Mouse (Mus musculus): ENCODE measurements around the gene Eya2. TPM values are rescaled to one million over a fixed set of nuclear protein-coding genes. Genes with fewer than 3 reads are reported as not detected.
"Not testable (repeated sequence)": the region's sequence is repeated elsewhere in the genome, so short reads cannot be mapped to it uniquely, and the experiment has no call there.

The Eya2 gene
- total RNA-seq (2015), result 1.7 TPM in 2 replicates
- 0.33 and 1.8 TPM in 2 replicates for total RNA-seq (2017)

DNA sequence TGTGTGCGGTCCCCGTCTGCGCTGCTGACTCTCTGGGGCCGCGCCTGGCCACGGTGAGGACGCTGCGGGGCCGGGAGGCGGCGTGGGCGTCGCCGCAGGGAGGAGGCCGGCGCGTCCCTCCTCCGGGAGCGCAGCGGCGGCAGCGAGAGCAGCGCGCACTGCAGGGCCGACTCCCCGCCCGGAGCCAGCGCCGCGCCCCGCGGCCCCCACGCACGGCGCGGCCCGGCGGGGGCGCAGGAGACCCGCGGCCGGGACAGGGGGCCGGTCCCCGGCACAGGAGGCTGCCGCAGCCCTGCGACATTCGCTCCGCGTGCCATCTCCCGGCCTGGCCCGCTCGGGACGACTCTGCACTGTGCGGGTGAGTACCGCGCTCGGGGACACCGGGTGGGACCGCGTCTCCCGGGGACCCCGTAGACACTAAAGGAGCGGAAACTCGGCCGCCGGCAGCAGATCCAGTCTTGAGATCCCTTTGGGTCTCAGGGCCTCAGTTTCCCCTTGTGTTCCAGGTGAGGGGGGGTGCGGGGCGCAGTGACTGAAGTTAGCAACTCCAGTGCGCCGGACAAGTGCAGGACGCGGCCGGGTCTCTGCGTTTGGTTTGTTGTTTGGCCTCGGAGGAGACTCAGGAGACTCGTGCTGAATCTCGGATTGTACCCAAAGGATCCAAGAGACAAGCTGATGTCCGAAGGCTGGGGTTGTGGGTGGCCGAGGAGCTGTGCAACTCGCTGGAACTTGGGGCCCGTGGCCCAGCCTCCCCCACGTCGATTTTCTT, at the start of gene Eya2:
TSS of gene Eya2 (plus strand) at position 126 of the 769 bp plus-strand sequence.
- ATAC-seq (replicated peaks; ENCODE audit: poor library complexity), result no peak

DNA sequence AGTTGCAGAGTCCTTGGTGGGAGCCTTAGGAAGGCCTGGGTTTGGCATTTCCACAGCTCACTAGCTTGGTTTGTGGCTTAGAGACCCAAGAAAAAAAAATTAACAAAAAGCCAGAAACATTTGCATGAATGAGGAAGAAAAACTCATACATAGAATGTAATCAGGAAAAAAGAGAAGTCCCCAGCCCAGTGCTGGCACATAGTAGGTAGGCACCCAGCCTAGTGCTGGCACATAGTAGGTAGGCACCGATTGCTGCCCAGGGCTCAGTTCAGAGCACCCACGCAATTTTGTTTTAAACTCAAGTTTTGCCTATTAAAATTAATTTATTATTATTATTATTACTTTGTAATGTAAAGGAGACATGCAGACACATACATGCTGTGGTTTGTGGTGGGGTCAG, 49.1 kb upstream of the Eya2 start:
- ATAC-seq (replicated peaks; ENCODE audit: poor library complexity), result no peak

DNA sequence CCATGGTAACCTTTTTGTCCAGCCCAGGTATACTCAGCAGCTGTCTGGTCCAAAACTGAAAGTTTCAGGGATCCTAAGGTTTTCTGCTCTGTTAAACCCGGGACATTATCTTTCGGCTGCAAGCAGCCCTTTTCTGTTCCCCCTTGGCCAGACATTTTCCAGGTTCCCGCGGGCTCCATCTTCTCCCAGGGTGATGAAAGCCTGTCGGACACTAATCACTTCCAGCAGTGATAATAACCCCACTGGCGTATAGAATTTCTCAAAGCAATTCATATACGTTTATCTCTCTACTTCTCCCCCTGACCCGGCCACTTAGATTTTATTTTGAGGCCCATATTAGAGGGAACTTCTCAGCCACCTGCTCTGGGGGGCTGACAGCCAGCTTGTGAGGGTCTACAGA, 48.5 kb upstream of the Eya2 start:
- ATAC-seq (replicated peaks; ENCODE audit: poor library complexity), result no peak

DNA sequence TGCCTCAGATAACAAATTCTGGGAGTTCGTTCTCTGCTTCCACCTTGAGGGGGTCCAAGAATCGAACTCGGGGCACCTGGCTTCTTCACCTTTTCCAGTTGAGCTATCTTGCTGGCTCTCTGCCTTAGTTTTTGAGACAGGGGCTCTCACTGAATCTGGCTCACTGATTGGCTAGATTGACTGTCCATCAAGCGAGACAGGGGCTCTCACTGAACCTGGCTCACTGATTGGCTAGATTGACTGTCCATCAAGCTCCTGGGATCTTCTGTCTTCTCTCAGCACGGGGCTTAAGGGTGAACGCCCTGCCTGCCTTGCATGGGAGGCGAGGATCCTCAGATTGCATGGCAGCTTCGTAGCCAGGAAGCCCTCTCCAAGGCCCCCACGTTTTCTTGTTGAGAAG, 47.4 kb upstream of the Eya2 start:
- no peak for ATAC-seq (replicated peaks; ENCODE audit: poor library complexity)

DNA sequence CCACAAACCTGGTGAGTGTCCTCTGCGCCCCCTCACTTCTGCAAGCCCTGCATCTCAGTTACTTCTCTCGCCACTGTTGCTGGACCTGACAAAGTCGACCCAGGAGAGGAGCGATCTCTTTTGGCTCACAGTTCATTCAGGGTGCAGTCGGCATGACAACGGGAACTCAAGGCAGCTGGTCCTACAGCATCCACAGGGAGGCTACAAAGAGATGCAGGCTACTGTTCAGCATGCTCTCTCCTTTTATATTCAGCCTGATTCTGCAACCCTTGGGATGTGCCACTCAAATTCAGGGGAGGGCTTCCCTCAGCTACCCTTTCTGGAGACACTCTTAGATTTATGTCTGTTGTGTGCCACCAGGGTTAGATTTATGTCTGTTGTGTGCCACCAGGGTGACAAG, 46.2 kb upstream of the Eya2 start:
- ATAC-seq (replicated peaks; ENCODE audit: poor library complexity), result no peak

DNA sequence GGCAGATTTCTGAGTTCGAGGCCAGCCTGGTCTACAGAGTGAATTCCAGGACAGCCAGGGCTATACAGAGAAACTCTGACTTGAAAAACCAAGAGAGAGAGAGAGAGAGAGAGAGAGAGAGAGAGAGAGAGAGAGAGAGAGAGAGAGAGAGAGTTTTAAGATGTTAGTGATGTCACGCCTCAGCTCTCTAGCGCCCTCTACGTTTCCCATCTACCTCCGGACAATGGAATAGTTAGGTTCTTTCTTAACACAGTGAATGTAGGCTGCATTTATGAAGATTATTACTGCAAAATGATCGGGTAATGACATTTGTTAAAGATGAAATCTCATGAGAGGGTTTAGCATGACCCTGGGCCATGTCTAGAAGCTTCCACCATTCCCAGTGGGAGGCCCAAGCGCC, 44.4 kb upstream of the Eya2 start:
- ATAC-seq (replicated peaks; ENCODE audit: poor library complexity), result not testable (repeated sequence)

DNA sequence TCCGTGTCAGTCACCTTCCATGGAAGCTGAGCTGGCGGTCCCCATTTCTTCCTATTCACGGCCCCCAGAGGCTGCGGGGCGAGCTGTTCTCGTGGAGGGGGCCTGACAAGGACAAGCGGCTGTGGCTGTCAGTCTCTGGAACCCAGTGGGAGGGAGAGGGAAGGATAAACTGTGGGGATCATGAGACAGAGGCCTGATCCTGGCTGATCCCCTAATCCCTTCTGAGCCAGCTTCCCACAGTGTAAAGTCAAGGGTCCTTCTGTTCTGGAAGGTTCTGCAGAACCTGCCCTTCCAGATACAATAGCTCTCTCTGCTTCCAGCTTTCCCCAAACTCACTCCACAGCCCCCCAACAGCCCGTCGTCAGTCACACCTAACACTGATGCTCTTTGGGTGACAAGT, 40.8 kb upstream of the Eya2 start:
- no peak for ATAC-seq (replicated peaks; ENCODE audit: poor library complexity)

DNA sequence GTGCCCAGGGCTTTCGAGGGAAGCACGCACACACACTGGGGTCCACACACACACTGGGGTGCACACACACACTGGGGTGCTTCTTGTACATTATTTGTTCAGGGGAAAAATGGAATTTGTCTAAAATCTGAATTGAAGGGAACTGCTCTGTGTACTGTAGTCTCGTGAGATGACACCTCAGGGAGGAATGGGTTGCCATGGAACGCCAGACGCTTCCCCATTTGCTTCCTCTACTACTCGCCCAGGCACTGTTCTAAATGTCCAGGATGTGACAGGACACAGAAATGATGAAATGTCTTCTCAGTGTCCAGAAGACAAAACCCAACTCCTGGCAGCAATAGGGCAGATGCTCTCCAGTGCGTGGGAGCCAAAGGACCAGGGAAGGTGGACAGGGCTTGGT, 37.6 kb upstream of the Eya2 start:
- no peak for ATAC-seq (replicated peaks; ENCODE audit: poor library complexity)

DNA sequence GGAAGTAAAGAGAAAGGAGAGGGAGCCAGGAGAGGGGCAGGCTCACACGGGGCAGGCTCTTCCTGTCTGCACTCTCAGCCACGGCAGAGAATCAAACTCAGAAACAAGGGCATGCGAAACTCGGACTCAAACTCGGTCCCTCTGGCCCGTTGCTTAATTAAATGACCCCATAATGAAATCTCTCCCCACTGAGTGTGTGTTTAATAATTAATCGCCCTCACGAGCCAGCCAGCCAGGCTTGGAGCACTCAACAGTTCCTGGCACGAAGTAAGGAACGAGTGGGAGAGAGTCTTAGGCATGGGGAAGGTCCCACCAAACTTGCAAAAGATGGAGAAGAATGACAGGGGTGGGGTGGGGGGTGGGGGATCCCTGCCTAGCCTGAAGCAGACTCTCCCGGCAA, 35.9 kb upstream of the Eya2 start:
- no peak for ATAC-seq (replicated peaks; ENCODE audit: poor library complexity)

DNA sequence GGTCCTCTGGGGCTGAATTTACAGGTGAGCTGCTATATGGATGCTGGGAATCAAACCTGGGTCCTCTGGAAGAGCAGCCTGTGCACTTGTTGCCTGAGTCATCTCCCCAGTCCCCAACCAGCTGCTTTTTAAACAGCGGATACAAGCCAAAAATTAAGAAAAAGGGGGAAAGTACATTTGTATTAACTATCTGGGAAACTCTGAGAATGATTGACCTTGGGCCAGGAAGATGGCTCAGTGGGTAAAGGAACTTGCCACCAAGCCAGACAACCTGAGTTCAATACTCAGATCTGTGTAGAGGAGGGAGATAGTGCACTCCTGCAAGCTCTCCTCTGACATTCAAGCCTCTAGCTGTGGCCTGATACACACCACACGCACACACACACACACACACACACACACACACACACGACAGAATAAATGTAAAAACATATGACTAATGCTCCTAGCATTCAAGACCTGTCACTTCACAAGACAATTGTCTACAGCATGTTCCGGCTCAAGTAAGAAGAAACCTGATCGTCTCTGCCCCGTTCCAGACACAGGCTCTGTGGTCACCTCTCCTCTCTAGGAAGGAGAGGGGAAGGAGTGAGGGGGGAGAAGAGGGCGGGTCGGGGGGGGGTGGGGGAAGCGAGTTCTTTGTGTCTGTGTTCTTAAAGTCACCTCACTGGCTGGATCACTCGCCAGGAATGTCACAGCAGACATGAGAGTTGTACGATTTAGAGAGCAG, 35.2 kb upstream of the Eya2 start:
- no peak for ATAC-seq (replicated peaks; ENCODE audit: poor library complexity)

DNA sequence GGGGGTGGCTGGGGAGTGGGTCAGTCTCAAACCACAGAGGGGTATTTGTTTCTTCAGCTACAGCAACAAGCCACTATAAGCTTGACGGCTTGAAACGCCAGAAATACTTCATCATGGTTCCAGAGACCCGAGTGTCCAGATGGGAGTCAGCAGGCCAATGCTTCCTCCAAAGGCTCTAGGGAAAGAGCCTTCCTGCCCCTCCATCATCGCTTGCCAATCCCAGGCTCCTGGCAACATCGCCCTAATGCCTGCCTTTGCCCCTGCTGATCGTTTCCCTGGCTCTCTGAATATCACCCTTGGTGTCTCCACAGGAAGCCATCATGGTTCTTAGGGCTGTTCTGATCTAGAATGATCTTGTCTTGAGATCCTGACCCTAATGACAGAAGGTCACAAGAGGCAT, 33.0 kb upstream of the Eya2 start:
- ATAC-seq (replicated peaks; ENCODE audit: poor library complexity), result no peak

DNA sequence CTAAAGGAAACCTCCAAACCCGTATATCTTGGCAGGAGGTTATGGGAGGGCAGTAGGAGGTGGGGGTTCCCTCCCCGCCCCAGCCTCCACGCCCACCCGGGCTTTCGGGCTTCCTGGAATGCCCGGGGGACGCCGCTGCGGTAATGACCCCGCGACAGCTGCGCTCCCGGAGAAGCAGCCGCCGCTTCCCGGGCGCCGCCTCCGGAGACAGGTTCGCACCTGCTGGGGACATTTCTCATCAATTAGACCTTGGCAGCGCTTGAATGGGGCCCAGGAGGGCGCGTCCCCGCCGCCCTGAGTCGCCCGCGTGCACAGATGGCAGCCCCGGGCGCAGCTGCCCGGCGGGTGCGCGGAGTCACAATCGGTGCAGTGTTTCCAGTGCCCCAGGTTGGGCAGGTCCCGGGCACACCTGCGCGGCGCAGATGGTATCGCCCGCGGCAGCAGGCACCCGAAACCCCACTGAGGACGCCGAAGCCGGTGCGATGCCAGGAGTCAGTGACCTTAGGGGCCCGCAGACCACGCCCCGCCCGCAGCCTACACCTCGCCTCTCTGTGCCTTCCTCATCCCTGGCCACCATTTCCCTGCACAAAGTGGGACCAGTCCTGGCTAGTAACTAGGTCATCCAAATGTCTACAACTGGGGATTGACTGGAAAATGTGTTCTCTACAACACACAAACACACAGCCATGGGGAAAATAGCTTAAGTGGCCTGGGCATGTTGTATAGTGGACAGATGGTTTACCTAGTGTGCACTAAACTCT, 31.4 kb upstream of the Eya2 start:
- 0 out of 2 replicates have a peak, but pooled peaks have one; percentile 23 for ATAC-seq (replicated peaks; ENCODE audit: poor library complexity)

DNA sequence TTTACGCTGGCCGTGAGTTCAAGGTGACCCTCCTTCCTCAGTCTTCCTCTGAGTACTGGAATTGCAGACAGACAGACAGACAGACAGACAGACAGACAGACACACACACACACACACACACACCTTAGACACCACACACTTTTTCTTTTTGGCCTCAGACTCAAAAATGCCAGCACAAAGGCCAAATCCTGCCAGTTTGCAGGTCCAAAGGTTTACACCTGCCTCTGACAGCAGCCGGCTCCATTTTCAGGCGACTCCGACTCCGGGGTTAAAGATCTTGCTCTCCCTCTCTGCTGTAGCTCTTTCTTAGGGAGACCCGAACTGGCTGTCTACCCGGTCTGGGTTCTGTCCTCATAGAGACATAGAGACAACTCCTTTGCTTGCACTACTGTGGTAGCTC, 30.7 kb upstream of the Eya2 start:
- ATAC-seq (replicated peaks; ENCODE audit: poor library complexity), result no peak

DNA sequence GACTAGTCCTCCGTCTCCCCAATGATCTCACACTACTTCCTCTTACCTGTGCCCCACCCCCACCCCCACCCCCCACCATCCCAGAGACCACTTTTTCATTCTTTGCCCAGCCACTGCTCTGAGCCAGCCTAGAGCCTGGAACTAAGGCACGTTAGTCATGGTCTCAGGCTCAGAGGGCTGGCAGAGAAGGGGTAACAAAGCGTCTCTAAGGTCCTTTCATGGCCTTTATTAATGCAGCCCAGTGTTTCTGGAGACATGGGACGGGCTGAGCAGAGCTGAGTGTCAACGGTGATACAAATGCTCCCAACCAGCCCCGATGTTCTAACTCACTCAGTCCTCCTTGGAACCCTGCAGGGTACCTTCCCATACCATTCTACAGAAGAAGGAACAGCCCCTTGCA, 30.2 kb upstream of the Eya2 start:
- ATAC-seq (replicated peaks; ENCODE audit: poor library complexity), result no peak

DNA sequence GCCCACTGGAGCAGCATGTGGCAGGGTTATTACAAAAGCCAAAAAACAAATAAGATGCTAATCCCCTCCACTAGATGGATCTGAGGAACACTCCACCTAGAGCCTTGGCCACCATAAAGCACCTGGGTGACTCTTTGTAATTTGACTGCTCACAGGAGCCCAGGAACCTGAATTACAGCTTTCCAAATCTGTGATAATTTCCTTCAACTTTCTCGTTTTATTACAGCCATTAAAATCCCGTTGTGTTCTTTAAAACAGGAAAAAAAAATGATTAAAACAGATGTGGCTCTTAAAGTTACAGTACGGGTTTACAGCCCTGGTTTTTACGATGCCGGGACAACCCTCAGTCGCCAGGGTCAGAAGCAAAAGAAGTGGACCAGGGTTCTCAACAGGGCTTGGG, 27.9 kb upstream of the Eya2 start:
- ATAC-seq (replicated peaks; ENCODE audit: poor library complexity), result no peak

DNA sequence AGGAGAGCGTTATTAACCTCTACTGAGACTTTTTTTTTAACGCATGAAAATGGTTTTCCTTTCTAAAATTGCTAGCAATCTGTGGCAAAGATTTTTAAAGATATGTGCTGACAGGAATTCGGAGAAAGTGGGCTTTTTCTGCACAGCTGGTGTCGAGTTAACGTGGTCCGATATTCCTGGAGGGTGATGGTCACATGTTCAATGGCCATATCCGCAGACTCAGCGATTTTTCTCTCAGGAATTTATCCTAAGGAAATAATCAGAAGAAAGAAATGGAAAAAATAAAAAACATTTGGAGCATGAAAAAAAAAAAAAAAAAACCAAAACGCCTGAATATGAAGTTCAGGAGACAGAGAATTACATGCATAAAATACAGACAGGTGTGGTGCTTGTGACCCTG, 27.0 kb upstream of the Eya2 start:
- no peak for ATAC-seq (replicated peaks; ENCODE audit: poor library complexity)

DNA sequence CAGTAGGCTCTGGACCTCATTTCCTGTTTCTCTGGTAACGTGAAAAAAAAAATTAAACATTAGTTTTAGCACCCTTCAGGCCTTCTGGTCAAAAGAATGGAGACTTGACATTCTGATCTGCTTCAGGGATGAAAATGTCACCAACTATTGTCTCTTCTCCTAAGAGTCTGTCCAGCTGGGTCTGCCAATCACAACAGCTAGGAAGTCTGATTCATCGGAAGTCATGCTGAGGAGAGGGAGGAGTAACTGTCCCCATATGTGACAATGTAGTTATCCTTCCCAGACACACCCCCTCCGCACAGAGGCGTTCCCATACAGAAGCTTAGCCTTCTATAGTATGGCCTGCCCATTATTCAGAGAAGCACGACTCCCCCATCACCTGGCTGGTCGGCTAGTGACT, 25.9 kb upstream of the Eya2 start:
- ATAC-seq (replicated peaks; ENCODE audit: poor library complexity), result no peak

DNA sequence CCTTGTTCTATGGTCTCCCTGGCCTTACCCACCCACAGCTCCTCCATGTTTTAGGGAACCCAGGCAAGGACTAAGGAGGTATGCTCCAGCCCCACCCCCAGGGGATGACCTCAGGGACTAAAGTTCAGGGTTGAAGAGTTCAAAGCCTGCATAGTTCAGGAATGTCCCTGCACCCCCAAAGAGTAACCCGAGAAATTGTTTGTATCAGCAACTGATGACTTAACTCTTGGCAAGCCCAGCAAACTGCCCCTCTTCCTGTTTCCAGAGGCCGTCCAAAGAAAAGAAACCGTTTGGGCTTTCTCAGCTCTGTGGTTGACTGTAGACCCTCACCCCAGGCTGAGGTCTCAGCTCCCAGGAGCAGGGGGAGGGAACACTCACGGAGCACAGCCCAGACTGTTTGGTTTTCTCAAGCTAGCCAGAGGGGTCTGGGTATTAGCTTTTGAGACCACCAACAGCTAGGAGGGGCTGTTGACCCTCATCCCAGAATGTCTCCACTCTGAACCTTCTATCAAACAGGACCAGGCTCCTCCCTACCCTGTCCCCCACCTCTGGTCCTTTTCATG, 23.5 kb upstream of the Eya2 start:
- ATAC-seq (replicated peaks; ENCODE audit: poor library complexity), result no peak

DNA sequence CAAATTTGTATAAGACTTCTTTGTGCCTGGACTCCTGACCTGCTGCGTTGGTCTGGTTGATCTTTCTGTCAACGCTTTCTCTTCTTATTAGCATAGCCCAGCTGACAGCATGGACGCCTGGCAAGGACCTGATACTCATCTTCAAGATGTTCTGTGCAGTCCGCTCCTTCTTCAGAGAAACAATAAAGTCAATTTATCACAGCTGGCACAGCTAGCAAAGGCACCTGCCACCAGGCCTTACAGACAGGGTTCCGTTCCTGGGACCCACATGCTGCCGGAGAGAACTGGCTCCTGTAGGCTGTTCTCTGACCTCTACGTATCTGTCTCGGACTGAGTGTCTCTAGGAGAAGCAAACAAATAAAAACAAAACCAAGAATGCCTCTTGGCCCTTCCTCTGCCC, 11.8 kb upstream of the Eya2 start:
- ATAC-seq (replicated peaks; ENCODE audit: poor library complexity), result no peak

DNA sequence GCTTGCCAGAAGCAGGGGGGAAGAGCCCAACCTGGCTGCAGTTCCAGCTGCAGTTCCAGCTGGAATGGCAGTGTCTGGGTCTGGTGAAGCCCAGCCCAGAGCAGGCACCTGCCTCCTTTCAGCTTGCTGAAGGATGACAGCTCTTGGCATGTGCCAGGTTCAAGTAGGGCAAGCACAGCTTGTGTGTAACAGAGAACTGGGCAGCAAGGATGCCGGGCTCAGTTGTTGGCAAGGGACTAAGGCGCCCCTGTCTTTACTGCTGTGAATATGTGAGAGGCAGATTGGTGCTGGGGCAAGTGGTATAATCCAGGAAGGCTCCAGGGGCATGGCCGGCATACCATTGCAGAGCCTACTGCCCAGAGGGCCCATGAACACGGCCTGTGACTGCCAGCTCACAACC, 11.3 kb upstream of the Eya2 start:
- ATAC-seq (replicated peaks; ENCODE audit: poor library complexity), result no peak

DNA sequence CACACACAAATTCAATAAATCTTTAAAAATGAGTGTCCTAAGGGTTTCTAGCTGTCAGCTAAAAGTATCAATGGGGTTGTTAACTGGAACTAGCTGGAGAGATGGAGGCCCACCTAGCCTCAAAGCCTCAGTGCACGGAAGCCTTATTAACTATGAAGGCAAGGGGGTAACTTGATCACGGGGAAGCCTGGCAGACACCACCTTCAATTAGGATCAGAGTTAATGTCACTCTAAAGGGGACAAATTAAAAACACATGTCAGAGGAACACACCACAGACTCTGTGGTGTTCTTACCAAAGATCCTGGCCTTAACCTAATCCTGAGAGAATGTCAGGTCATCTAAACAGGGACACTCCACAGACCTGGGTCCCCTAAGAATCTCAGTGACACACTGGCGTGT, 10.3 kb upstream of the Eya2 start:
- ATAC-seq (replicated peaks; ENCODE audit: poor library complexity), result no peak

DNA sequence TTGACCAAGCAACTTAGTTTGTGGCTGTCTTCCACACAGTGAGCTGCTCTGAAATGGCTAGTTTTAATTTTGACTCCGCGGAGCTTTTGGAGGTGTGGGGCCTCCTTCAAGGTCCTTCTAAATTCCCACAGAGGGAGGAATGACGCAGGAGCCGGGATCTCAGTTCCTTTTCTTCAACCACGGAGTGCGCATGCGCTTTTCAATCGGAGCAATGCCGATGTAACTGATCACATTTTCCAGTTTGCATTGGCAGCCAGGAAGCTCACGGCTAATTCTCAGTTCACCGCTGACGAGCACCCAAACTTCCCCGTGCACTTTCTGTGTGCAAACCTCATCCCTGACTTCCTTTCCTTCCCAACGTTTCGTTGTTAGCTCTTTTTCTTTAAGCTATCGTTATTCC, 4.1 kb upstream of the Eya2 start:
- no peak for ATAC-seq (replicated peaks; ENCODE audit: poor library complexity)
